Mouse (Mus musculus): ENCODE results near the gene Krt36. TPM values are rescaled to one million over a fixed set of nuclear protein-coding genes. Genes with fewer than 3 reads are reported as not detected.

The Krt36 gene
- polyA plus RNA-seq (2015; fragmentation: Illumina TruSeq; extraction: RNeasy Lipid Tissue Mini Kit (QIAGEN cat#74804); ENCODE audit: insufficient read depth, low replicate concordance) = not detected

GRCm38 (mm10) chr11:100105576-100106122, at the start of gene Krt36:
Gene Krt36, minus strand, starts transcription at chr11:100105626.

GRCm38 (mm10) chr11:100148615-100149330, 43.3 kb upstream of the Krt36 start, which contains the start of gene Krt19:
Gene Krt19, minus strand, starts transcription at chr11:100148665.

GRCm38 (mm10) chr11:100135731-100136130, 30.3 kb upstream of the Krt36 start, which contains the start of gene Krt15:
Gene Krt15, minus strand, starts transcription at chr11:100135928.

GRCm38 (mm10) chr11:100121466-100121865, 16.0 kb upstream of the Krt36 start, which contains the start of gene Krt13:
Gene Krt13, minus strand, starts transcription at chr11:100121566.

GRCm38 (mm10) chr11:100096141-100096540, 9.3 kb downstream of the Krt36 start, which contains the start of gene Krt35:
Gene Krt35, minus strand, starts transcription at chr11:100096241.

GRCm38 (mm10) chr11:100087861-100088260, 17.6 kb downstream of the Krt36 start, which contains the start of gene Krt32:
Gene Krt32, minus strand, starts transcription at chr11:100088226.

Other genes with a start within 250 kb of the Krt36 start
- gene Gm11568, start 247.7 kb downstream of the Krt36 start, polyA plus RNA-seq (2015; fragmentation: Illumina TruSeq; extraction: RNeasy Lipid Tissue Mini Kit (QIAGEN cat#74804); ENCODE audit: insufficient read depth, low replicate concordance) = not detected
- not detected for gene Gm11559, start 241.2 kb downstream of the Krt36 start, polyA plus RNA-seq (2015; fragmentation: Illumina TruSeq; extraction: RNeasy Lipid Tissue Mini Kit (QIAGEN cat#74804); ENCODE audit: insufficient read depth, low replicate concordance)
- gene Krtap9-1, start 232.2 kb downstream of the Krt36 start, polyA plus RNA-seq (2015; fragmentation: Illumina TruSeq; extraction: RNeasy Lipid Tissue Mini Kit (QIAGEN cat#74804); ENCODE audit: insufficient read depth, low replicate concordance) = not detected
- not detected for gene Gm11567, start 226.4 kb downstream of the Krt36 start, polyA plus RNA-seq (2015; fragmentation: Illumina TruSeq; extraction: RNeasy Lipid Tissue Mini Kit (QIAGEN cat#74804); ENCODE audit: insufficient read depth, low replicate concordance)
- not detected for gene Krtap31-1, start 197.7 kb downstream of the Krt36 start, polyA plus RNA-seq (2015; fragmentation: Illumina TruSeq; extraction: RNeasy Lipid Tissue Mini Kit (QIAGEN cat#74804); ENCODE audit: insufficient read depth, low replicate concordance)
- gene Gm11565, start 190.9 kb downstream of the Krt36 start, polyA plus RNA-seq (2015; fragmentation: Illumina TruSeq; extraction: RNeasy Lipid Tissue Mini Kit (QIAGEN cat#74804); ENCODE audit: insufficient read depth, low replicate concordance) = not detected
- gene Krtap31-2, start 169.3 kb downstream of the Krt36 start, polyA plus RNA-seq (2015; fragmentation: Illumina TruSeq; extraction: RNeasy Lipid Tissue Mini Kit (QIAGEN cat#74804); ENCODE audit: insufficient read depth, low replicate concordance) = not detected
- not detected for gene Krtap9-5, start 157.2 kb downstream of the Krt36 start, polyA plus RNA-seq (2015; fragmentation: Illumina TruSeq; extraction: RNeasy Lipid Tissue Mini Kit (QIAGEN cat#74804); ENCODE audit: insufficient read depth, low replicate concordance)
- not detected for gene Krtap29-1, start 126.6 kb downstream of the Krt36 start, polyA plus RNA-seq (2015; fragmentation: Illumina TruSeq; extraction: RNeasy Lipid Tissue Mini Kit (QIAGEN cat#74804); ENCODE audit: insufficient read depth, low replicate concordance)
- not detected for gene Krtap16-1, start 119.0 kb downstream of the Krt36 start, polyA plus RNA-seq (2015; fragmentation: Illumina TruSeq; extraction: RNeasy Lipid Tissue Mini Kit (QIAGEN cat#74804); ENCODE audit: insufficient read depth, low replicate concordance)
- gene Krtap17-1, start 111.6 kb downstream of the Krt36 start, polyA plus RNA-seq (2015; fragmentation: Illumina TruSeq; extraction: RNeasy Lipid Tissue Mini Kit (QIAGEN cat#74804); ENCODE audit: insufficient read depth, low replicate concordance) = not detected
- not detected for gene Krt33a, start 89.4 kb downstream of the Krt36 start, polyA plus RNA-seq (2015; fragmentation: Illumina TruSeq; extraction: RNeasy Lipid Tissue Mini Kit (QIAGEN cat#74804); ENCODE audit: insufficient read depth, low replicate concordance)
- gene Krt33b, start 75.8 kb downstream of the Krt36 start, polyA plus RNA-seq (2015; fragmentation: Illumina TruSeq; extraction: RNeasy Lipid Tissue Mini Kit (QIAGEN cat#74804); ENCODE audit: insufficient read depth, low replicate concordance) = not detected
- gene Krt34, start 64.1 kb downstream of the Krt36 start, polyA plus RNA-seq (2015; fragmentation: Illumina TruSeq; extraction: RNeasy Lipid Tissue Mini Kit (QIAGEN cat#74804); ENCODE audit: insufficient read depth, low replicate concordance) = not detected
- gene Krt31, start 55.1 kb downstream of the Krt36 start, polyA plus RNA-seq (2015; fragmentation: Illumina TruSeq; extraction: RNeasy Lipid Tissue Mini Kit (QIAGEN cat#74804); ENCODE audit: insufficient read depth, low replicate concordance) = not detected
- not detected for gene Krt32, start 17.4 kb downstream of the Krt36 start, polyA plus RNA-seq (2015; fragmentation: Illumina TruSeq; extraction: RNeasy Lipid Tissue Mini Kit (QIAGEN cat#74804); ENCODE audit: insufficient read depth, low replicate concordance)
- not detected for gene Krt35, start 9.4 kb downstream of the Krt36 start, polyA plus RNA-seq (2015; fragmentation: Illumina TruSeq; extraction: RNeasy Lipid Tissue Mini Kit (QIAGEN cat#74804); ENCODE audit: insufficient read depth, low replicate concordance)
- gene Krt13, start 15.9 kb upstream of the Krt36 start, polyA plus RNA-seq (2015; fragmentation: Illumina TruSeq; extraction: RNeasy Lipid Tissue Mini Kit (QIAGEN cat#74804); ENCODE audit: insufficient read depth, low replicate concordance) = not detected
- not detected for gene Krt15, start 30.3 kb upstream of the Krt36 start, polyA plus RNA-seq (2015; fragmentation: Illumina TruSeq; extraction: RNeasy Lipid Tissue Mini Kit (QIAGEN cat#74804); ENCODE audit: insufficient read depth, low replicate concordance)
- 0.37 TPM for gene Krt19, start 43.0 kb upstream of the Krt36 start, polyA plus RNA-seq (2015; fragmentation: Illumina TruSeq; extraction: RNeasy Lipid Tissue Mini Kit (QIAGEN cat#74804); ENCODE audit: insufficient read depth, low replicate concordance)
- not detected for gene Krt9, start 87.6 kb upstream of the Krt36 start, polyA plus RNA-seq (2015; fragmentation: Illumina TruSeq; extraction: RNeasy Lipid Tissue Mini Kit (QIAGEN cat#74804); ENCODE audit: insufficient read depth, low replicate concordance)
- not detected for gene Krt14, start 101.9 kb upstream of the Krt36 start, polyA plus RNA-seq (2015; fragmentation: Illumina TruSeq; extraction: RNeasy Lipid Tissue Mini Kit (QIAGEN cat#74804); ENCODE audit: insufficient read depth, low replicate concordance)
- gene Krt16, start 143.3 kb upstream of the Krt36 start, polyA plus RNA-seq (2015; fragmentation: Illumina TruSeq; extraction: RNeasy Lipid Tissue Mini Kit (QIAGEN cat#74804); ENCODE audit: insufficient read depth, low replicate concordance) = not detected
- not detected for gene Krt17, start 155.4 kb upstream of the Krt36 start, polyA plus RNA-seq (2015; fragmentation: Illumina TruSeq; extraction: RNeasy Lipid Tissue Mini Kit (QIAGEN cat#74804); ENCODE audit: insufficient read depth, low replicate concordance)
- gene Krt42, start 164.2 kb upstream of the Krt36 start, polyA plus RNA-seq (2015; fragmentation: Illumina TruSeq; extraction: RNeasy Lipid Tissue Mini Kit (QIAGEN cat#74804); ENCODE audit: insufficient read depth, low replicate concordance) = not detected
- 1,360 TPM for gene Eif1, start 214.3 kb upstream of the Krt36 start, polyA plus RNA-seq (2015; fragmentation: Illumina TruSeq; extraction: RNeasy Lipid Tissue Mini Kit (QIAGEN cat#74804); ENCODE audit: insufficient read depth, low replicate concordance)
- not detected for gene Gast, start 228.8 kb upstream of the Krt36 start, polyA plus RNA-seq (2015; fragmentation: Illumina TruSeq; extraction: RNeasy Lipid Tissue Mini Kit (QIAGEN cat#74804); ENCODE audit: insufficient read depth, low replicate concordance)

All from spleen, adult 10 weeks (tissue).